Mouse (Mus musculus) intestine, postnatal 0 days (tissue): Measurements from ENCODE around the gene Ankdd1b. TPM values are rescaled to one million over a fixed set of nuclear protein-coding genes. Genes with fewer than 3 reads are reported as not detected.

ENCODE experiments used
- ATAC-seq: fragments of 200-750 bp; cut with Nextera tagmentation; 2 replicates; pipeline ENCODE4 v1.8.0; 2017; ENCODE audit warnings: mild to moderate bottlenecking, moderate TSS enrichment, moderate library complexity
- H3K27ac ChIP-seq: fragments of 300-500 bp; sonication (generic); 2 replicates; pipeline ENCODE4 v1.5.1; 2014; ENCODE audit warnings: mild to moderate bottlenecking, low read depth, low read length, moderate library complexity
- H3K27me3 ChIP-seq: fragments of 300-500 bp; sonication (generic); replicated peaks from 2 replicates; pipeline ENCODE4 v1.6.1; 2014; ENCODE audit warnings: low read length, mixed read lengths; ENCODE audit not compliant: control insufficient read depth, insufficient read depth
- H3K36me3 ChIP-seq: fragments of 300-500 bp; sonication (generic); 2 replicates; pipeline ENCODE4 v1.6.1; 2014; ENCODE audit warnings: mild to moderate bottlenecking, moderate library complexity; ENCODE audit not compliant: control insufficient read depth, insufficient read depth
- H3K4me1 ChIP-seq: fragments of 300-500 bp; sonication (generic); replicated peaks from 2 replicates; pipeline ENCODE4 v1.6.1; 2014; ENCODE audit warnings: antibody characterized with exemption, low read length, mixed read lengths; ENCODE audit not compliant: control insufficient read depth, insufficient read depth
- H3K4me2 ChIP-seq: fragments of 300-500 bp; sonication (generic); replicated peaks from 2 replicates; pipeline ENCODE4 v1.6.1; 2014; ENCODE audit warnings: low read depth, mild to moderate bottlenecking, moderate library complexity
- H3K4me3 ChIP-seq: fragments of 300-500 bp; sonication (generic); 2 replicates; pipeline ENCODE4 v1.5.1; 2014; ENCODE audit warnings: low read depth, low read length
- H3K9ac ChIP-seq: fragments of 300-500 bp; sonication (generic); 2 replicates; pipeline ENCODE4 v1.6.1; 2014; ENCODE audit warnings: mild to moderate bottlenecking, low read depth, low read length
- H3K9me3 ChIP-seq: fragments of 300-500 bp; sonication (generic); 2 replicates; pipeline ENCODE4 v1.6.1; 2016; ENCODE audit warnings: mixed run types; ENCODE audit not compliant: control insufficient read depth
- CTCF ChIP-seq: sonication (generic); IDR thresholded peaks from 2 replicates; pipeline ENCODE4 v1.5.1; 2016; ENCODE audit warnings: low read depth, mild to moderate bottlenecking, control low read depth, antibody characterized with exemption, moderate library complexity
- whole genome bisulfite sequencing: fragments of 180-500 bp; shearing (Covaris S2); extraction: QIAGEN DNeasy Blood & Tissue Kit; methylation state at CpG from one replicate; pipeline ENCODE4 v1.1.7; 2014; 5-methylcytosine and 5-hydroxymethylcytosine counted together
- polyA plus RNA-seq: library from polyadenylated mRNA; unstranded; fragments of >200 nt; fragmentation: Nextera tagmentation; extraction: Ambion mirVana; gene quantifications from 2 replicates; pipeline ENCODE4 v1.2.1, GENCODE M21; 2015

Gene Ankdd1b
- polyA plus RNA-seq, 1 experiment from 2014 or later: 0.25 TPM

- Histone ChIP-seq H3K9me3 (no peaks in the 10 kb centered on the region), H3K4me3 (no peak overlapping the region), H3K9ac (no peak overlapping the region), H3K27ac (no peak overlapping the region), H3K4me1 (no peaks in the 10 kb centered on the region), H3K27me3 (no peaks in the 10 kb centered on the region), H3K36me3 (no peaks in the 10 kb centered on the region), H3K4me2 (no peak overlapping the region)
- TF ChIP-seq CTCF: no peak
- no peak for ATAC-seq
- 62% methylated on average over 3 of the region's 3 CpGs for WGBS
Measured at GRCm38 (mm10) chr13:96426044-96426443, 45.0 kb downstream of the Ankdd1b start.

- TF ChIP-seq CTCF: no peak
- ATAC-seq: no peak
- Histone ChIP-seq H3K36me3 (no peaks in the 10 kb centered on the region), H3K9ac (no peak overlapping the region), H3K4me2 (no peak overlapping the region), H3K27ac (no peak overlapping the region), H3K27me3 (no peaks in the 10 kb centered on the region), H3K9me3 (no peaks in the 10 kb centered on the region), H3K4me1 (no peaks in the 10 kb centered on the region), H3K4me3 (no peak overlapping the region)
- 93% methylated on average over 12 of the region's 12 CpGs for WGBS
Measured at GRCm38 (mm10) chr13:96424496-96425274, 46.3 kb downstream of the Ankdd1b start.

- Histone ChIP-seq H3K4me2 (no peak overlapping the region), H3K4me3 (no peak overlapping the region), H3K9me3 (no peaks in the 10 kb centered on the region), H3K4me1 (no peaks in the 10 kb centered on the region), H3K36me3 (peaks cover 5% of the 10 kb centered on the region), H3K27ac (no peak overlapping the region), H3K9ac (no peak overlapping the region), H3K27me3 (no peaks in the 10 kb centered on the region)
- no peak for ATAC-seq
- no peak for TF ChIP-seq CTCF
Measured at GRCm38 (mm10) chr13:96421230-96421629, 49.8 kb downstream of the Ankdd1b start.

- no peak for TF ChIP-seq CTCF
- Histone ChIP-seq H3K4me3 (no peak overlapping the region), H3K4me2 (no peak overlapping the region), H3K36me3 (peaks cover 29% of the 10 kb centered on the region), H3K4me1 (no peaks in the 10 kb centered on the region), H3K27ac (no peak overlapping the region), H3K27me3 (no peaks in the 10 kb centered on the region), H3K9me3 (no peaks in the 10 kb centered on the region), H3K9ac (no peak overlapping the region)
- WGBS: 92% methylated on average over 4 of the region's 4 CpGs
- ATAC-seq: no peak
Measured at GRCm38 (mm10) chr13:96418487-96418886, 52.5 kb downstream of the Ankdd1b start.

- ATAC-seq: no peak
- Histone ChIP-seq H3K9ac (no peak overlapping the region), H3K4me2 (no peak overlapping the region), H3K4me3 (no peak overlapping the region), H3K36me3 (peaks cover 37% of the 10 kb centered on the region), H3K4me1 (no peaks in the 10 kb centered on the region), H3K27me3 (no peaks in the 10 kb centered on the region), H3K9me3 (no peaks in the 10 kb centered on the region), H3K27ac (no peak overlapping the region)
- TF ChIP-seq CTCF: no peak
- 83% methylated on average over 5 of the region's 5 CpGs for WGBS
Measured at GRCm38 (mm10) chr13:96417261-96417813, 53.7 kb downstream of the Ankdd1b start.

DNA sequence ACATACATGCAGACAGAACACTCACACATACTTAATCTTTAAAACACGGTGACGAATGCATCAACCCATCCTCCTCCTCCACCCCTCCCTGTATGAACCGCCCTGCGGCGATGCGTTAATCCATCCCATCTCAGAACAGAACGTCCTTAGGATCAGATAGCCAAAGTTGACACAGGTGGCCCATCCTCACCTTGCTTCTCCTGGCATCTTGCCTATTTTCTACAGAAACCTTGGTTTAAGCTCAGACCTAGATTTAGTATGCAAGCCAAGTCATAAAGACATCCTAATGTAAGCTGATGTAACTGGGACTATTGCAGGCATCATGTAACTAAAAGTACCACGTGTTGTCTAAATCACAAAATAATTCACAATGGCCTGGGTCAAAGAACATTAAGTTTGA, 54.6 kb downstream of the Ankdd1b start:
- TF ChIP-seq CTCF: no peak
- Histone ChIP-seq H3K4me1 (no peaks in the 10 kb centered on the region), H3K4me3 (no peak overlapping the region), H3K9me3 (no peaks in the 10 kb centered on the region), H3K27me3 (no peaks in the 10 kb centered on the region), H3K36me3 (peaks cover 45% of the 10 kb centered on the region), H3K27ac (no peak overlapping the region), H3K4me2 (no peak overlapping the region), H3K9ac (no peak overlapping the region)
- WGBS: 92% methylated on average over 8 of the region's 8 CpGs
- no peak for ATAC-seq
